Mouse (Mus musculus) CD8-positive naive resting alpha-beta T cell, adult 2 months (primary cell): ENCODE measurements around the gene Fancg.

Source experiments
- DNase-seq, 2 experiments: peaks; one replicate each; pipeline ENCODE4 v3.0.0; 2022; ENCODE audit warnings: low read depth in 2 of 2, low spot score in 2 of 2

Gene Fancg

GRCm38 (mm10) chr4:43010161-43011038 lies at the start of gene Fancg:
Gene Fancg, minus strand, starts transcription at chr4:43010506.
- peak; percentile 39 to 57 for DNase-seq

DNA sequence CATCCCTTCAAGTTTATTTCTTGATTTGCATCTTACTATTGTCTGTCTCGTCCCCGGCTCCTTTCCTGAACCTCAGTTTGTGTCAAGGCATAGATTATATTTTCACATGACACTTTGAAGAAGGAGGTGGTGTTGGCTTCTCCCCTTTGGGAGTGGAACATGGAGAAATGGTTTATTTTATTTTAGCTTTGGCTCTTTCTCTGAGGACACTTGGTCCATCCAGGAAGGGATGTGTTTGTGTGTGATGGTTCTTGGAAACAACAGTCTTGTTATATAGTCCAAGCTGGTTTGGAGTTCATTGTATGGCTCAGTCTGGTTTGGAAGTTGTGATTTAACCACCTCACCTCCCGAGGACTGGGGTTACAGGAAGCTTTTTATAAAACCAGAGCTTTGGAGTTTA lies 49.4 kb upstream of the Fancg start:
- DNase-seq = no peak

DNA sequence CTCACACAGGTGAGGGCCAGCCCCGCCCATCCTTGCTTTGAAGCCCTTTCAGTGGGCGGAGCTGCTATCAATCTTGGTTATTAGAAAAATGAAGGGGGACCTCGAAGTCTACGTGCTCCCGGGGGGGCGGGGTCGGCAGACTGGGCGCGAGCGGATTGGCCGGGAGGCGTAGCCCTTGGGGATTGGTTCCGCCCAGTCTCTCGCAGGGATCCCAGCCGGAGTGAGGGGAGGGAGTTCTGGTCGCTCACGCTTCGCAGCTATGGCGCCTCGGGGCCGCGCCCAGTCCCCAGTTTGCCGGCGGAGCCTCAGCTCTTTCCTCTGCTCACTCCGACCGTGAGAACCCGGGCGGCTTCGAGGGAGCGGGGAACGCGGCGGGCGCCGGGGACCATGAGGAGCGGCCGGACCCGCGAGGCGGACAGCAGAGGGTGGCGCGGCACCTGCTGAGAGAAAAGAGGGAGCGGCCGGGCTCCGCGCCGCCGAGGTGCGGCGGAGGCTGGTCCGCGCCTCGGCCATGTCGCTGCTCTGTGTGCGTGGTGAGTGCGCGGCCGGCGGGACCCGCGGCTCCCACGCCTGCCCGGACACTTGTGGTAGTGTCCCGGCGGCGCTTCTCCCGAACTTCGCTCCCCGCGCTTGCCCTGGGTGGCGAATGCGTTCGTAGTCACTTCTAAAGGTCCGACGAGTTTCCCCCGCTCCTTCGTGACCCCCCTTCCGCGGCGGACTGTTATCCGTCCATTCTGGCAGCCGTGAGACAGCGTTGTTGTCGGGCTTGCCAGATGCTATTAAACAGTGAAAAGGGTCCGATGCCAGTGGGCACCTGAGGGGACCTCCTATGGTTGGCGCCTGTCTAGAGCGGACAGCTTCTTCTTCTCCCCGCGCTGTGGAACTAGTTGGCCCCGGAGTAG lies 48.7 kb upstream of the Fancg start, which contains the start of gene Unc13b:
Gene Unc13b (plus strand): TSS at position 201 of the 902 bp plus-strand sequence.
- peak in 1 of 2 experiments; percentile 36 for DNase-seq

GRCm38 (mm10) chr4:43058392-43058752 lies 48.1 kb upstream of the Fancg start:
- DNase-seq = no peak

GRCm38 (mm10) chr4:43057654-43058053 lies 47.3 kb upstream of the Fancg start:
- DNase-seq = no peak

DNA sequence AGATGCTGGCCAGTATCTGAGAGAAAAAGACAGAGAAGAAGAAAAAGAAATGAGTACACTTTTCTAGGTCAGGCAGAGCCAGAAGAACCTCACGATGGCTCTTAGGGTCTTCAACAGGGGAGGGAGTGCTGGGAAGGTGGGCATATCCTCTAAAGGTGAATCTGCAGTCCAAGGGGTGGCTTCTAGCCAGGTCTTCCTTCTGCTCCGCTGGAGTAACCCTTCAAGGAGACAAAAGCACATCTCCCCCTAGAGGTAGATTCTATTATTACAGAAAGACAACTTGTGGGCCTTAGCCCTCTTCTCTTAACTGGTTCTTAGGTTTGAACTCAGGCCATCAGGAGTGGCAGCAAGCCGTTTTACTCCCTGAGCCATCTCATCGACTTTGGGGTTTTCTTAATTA lies 42.3 kb upstream of the Fancg start:
- peak in 1 of 2 experiments; percentile 66 for DNase-seq

DNA sequence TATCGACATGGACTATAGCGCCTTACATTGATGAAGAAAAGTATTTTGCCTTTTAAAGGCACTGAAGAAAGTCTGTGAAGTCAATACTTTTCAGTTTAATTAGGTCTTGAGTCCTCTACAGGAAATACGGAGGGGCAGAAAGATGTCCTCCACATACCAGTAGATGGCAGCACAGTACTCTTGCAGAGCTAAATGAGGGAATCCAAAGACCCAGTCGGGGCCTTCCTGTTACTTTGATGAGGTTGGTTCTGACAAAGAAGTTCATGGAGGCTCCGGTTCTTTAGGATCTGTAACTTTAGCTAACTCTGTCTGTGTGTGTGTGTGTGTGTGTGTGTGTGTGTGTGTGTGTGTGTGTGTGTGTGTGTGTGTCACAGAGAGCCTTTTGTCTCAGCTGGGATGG lies 36.9 kb upstream of the Fancg start:
- peak; percentile 62 to 79 for DNase-seq

DNA sequence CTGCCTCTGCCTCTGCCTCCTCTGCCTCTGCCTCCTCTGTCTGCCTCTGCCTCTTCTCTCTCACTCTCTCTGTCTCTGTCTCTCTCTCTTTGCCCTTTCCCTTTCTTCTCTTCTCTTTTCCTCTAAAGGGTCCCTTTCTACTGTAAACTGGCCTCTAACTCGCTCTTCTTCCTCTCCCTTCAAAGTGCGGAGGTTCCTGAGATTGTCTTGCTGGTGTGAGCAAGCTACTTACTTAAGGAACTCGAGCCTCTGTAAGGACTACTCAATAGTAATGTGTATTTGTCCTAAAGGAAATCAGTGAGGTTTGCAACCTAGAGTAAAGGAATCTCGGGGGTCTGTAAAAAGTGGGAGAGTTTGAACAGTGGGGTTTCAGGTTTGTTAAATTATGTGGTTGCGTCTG lies 36.3 kb upstream of the Fancg start:
- no peak for DNase-seq

DNA sequence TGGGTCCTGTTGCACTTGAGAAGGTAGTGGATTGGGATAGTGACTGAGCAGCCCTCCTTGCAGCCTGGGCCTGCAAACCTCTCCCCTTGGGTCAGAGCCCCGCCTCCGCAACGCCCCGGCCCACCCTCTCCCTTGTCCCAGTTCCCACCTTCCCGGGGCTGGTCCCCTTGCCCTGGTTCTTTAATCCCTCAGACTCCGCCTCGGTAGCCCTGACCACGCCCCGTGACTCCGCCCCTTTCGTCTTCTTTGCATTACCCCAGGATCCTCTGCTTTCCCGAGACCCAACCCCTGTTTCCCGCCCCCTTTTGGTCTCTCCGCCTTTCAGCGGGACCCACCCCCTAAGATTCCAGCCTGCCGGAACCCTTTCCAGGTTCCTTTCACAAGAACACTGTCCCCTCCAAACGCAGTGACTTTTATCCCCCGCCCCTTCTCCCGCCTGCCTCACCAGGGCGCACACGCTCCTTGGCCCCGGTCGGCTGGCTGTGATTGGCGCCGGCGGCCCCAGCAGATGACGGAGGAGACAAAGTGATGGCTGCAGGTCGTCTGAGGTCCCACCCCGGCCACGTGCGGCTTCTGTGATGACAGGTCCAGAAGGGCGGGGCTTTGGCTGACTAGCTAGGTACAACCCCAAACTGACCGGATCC lies 35.5 kb upstream of the Fancg start, which contains the start of gene Fam214b:
Gene Fam214b (minus strand): TSS at position 562 of the 644 bp plus-strand sequence.
- DNase-seq = peak; percentile 67 to 81

GRCm38 (mm10) chr4:43045285-43045658 lies 35.0 kb upstream of the Fancg start:
- no peak for DNase-seq

DNA sequence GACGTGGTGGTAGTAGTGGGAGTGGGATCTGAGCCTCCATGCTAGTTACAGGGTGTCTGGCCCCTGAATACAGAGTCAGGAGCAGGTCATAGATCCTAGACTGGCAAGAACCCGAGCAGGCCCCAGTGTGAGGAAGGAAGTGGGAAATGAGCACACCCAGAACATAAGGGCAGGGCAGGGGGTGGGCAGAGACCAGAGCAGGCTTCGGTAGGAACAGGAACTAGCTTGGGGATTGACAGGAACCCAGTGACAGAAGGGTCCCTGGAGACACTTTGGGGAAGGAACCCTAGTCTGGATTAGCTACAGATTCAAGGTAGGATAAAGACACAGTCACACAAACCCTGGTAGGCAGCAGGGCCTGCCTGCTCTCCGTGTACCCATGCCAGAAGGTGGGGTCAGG lies 34.4 kb upstream of the Fancg start:
- no peak for DNase-seq

- peak; percentile 52 to 57 for DNase-seq
Measured at GRCm38 (mm10) chr4:43043644-43044357, 33.5 kb upstream of the Fancg start.

GRCm38 (mm10) chr4:43040881-43041547 lies 30.7 kb upstream of the Fancg start:
- DNase-seq = no peak

DNA sequence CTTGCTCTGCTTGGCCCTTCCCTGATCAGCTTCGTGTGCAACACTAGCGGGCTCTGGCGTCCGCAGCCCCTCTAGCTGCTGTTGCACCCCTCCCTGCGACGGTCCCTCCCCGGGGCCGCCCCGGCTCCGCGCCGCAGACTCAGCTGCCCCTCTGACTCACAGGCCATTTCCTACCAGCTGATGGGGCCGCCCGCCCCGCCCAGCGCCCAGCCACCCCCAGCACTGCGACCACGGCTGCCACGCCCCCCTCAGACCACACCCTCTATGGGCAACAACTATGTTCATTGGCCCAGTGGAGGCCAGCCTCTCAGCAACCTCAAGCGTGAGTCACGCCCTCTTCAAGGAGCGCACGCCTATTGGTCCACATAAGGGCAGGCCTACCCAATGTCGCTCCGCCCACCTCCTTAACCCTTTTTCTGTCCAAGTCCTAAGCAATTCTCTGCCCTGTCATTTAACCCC lies 29.8 kb upstream of the Fancg start:
- peak; percentile 78 to 83 for DNase-seq

DNA sequence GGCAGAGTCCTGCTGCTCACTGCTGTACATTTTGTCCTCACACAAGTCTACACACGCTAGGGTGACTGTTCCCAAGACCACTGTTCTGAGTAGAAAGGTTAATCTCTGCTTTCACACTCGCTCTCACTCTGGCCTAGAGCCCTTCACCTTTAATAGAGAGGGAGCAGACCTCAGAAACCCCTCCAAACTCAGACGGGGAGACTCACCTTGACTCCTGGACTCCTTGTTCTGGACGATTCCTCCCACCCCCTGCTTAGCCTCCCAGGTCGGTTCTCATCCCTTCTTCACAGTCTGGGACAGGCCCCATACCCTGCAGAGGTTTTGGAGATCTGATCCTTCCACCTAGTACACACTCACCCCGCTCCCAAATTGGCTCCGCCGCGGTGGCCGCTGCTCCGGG lies 29.3 kb upstream of the Fancg start:
- no peak for DNase-seq

- DNase-seq = no peak
Measured at GRCm38 (mm10) chr4:43038567-43039495, 28.5 kb upstream of the Fancg start.

DNA sequence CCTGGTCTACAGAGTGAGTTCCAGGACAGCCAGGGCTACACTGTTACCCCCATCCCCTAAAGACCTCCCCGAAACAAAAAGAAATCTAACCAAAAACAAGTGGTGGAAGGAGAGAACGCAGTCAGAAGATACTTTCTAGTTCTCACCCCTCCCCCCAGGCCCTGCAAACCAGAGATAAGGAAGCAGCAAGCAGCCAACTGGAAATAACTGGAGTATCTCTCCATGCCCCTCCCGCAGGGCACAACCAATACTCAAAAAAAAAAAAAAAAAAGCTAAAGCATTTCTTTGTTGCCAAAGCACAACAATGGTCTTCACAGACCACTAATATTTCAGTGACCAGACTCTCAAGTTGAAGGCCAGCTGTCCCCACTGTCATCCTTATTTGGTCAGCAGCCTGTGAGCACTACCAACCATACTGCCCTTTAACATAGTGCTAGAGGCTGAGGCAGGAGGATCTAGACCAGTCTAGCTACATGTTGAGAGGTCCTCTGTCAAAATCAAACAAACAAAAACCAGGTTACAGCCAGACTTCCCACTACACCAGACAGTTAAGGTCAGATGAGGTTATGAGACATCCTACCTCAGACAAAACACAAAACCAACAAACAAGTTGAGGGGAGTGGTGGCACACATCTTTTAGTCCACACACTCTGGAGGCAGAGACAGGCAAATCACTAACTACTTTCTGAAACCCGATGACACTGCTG lies 27.7 kb upstream of the Fancg start:
- DNase-seq = no peak

- no peak for DNase-seq
Measured at GRCm38 (mm10) chr4:43036356-43036755, 26.1 kb upstream of the Fancg start.
